Mouse (Mus musculus) erythroblast, embryonic 14.5 days (primary cell): ENCODE data around the gene Ncs1.

Source experiments
- GATA1 ChIP-seq: IDR thresholded peaks from 2 replicates; pipeline ENCODE4 v1.6.1; 2012; ENCODE audit warnings: low read length, inconsistent platforms, mixed read lengths
- TAL1 ChIP-seq: IDR thresholded peaks from 3 replicates; pipeline ENCODE4 v1.6.1; 2012; ENCODE audit warnings: low read length, inconsistent platforms, mixed read lengths

DNA sequence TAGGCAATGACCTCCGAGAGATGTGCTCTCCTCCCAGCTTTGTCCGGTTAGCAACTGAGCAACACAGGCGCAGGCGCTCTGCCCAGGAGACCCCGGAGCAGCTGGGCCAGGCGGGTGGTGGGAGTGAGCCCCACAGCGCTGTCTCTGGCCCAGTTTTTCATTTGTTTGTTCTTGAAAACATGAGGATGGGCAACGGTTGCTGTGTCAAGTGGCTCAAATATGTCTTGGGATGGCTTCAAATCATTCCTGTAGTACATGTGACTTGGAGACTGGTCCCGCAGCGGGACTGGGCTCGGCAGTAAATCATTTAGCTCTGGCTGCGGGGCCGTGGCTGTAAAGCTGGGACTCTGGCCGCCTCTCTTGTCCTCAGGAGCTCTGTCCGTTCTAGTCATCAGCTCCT, 63.9 kb downstream of the Ncs1 start:
- no peak for TF ChIP-seq TAL1
- no peak for TF ChIP-seq GATA1
